Mouse (Mus musculus) stomach, postnatal 0 days (tissue): Measurements from ENCODE around the gene Tesc. TPM values are rescaled to one million over a fixed set of nuclear protein-coding genes. Genes with fewer than 3 reads are reported as not detected.

Experiments
- ATAC-seq: fragments of 200-750 bp; cut with Nextera tagmentation; 2 replicates; pipeline ENCODE4 v1.8.0; 2017; ENCODE audit not compliant: low FRiP score, low TSS enrichment
- DNase-seq: peaks from one replicate; pipeline ENCODE4 v3.0.0-alpha.2; 2016; ENCODE audit warnings: low spot score
- H3K27ac ChIP-seq: fragments of 300-500 bp; sonication (generic); replicated peaks from 2 replicates; pipeline ENCODE4 v1.5.1; 2014; ENCODE audit warnings: mild to moderate bottlenecking, control low read depth
- H3K27me3 ChIP-seq: fragments of 300-500 bp; sonication (generic); 2 replicates; pipeline ENCODE4 v1.6.1; 2014; ENCODE audit warnings: low read length; ENCODE audit not compliant: control insufficient read depth, insufficient read depth
- H3K36me3 ChIP-seq: fragments of 300-500 bp; sonication (generic); 2 replicates; pipeline ENCODE4 v1.6.1; 2014; ENCODE audit warnings: low read length, mixed read lengths; ENCODE audit not compliant: control insufficient read depth, insufficient read depth
- H3K4me1 ChIP-seq: fragments of 300-500 bp; sonication (generic); replicated peaks from 2 replicates; pipeline ENCODE4 v1.6.1; 2014; ENCODE audit warnings: antibody characterized with exemption; ENCODE audit not compliant: control insufficient read depth, insufficient read depth
- H3K4me2 ChIP-seq: fragments of 300-500 bp; sonication (generic); replicated peaks from 2 replicates; pipeline ENCODE4 v1.6.1; 2014; ENCODE audit warnings: low read depth, mild to moderate bottlenecking, control low read depth, moderate library complexity
- H3K4me3 ChIP-seq: fragments of 300-500 bp; sonication (generic); 2 replicates; pipeline ENCODE4 v1.5.1; 2014; ENCODE audit warnings: low read depth, low read length, control low read depth
- H3K9ac ChIP-seq: fragments of 300-500 bp; sonication (generic); 2 replicates; pipeline ENCODE4 v1.6.1; 2014; ENCODE audit warnings: mild to moderate bottlenecking, low read length, control low read depth, mixed read lengths
- H3K9me3 ChIP-seq: fragments of 300-500 bp; sonication (generic); 2 replicates; pipeline ENCODE4 v1.6.1; 2016; ENCODE audit warnings: low read length; ENCODE audit not compliant: control insufficient read depth
- CTCF ChIP-seq: IDR thresholded peaks from 2 replicates; pipeline ENCODE4 v1.5.1; 2016; ENCODE audit warnings: antibody characterized with exemption, low read depth, mild to moderate bottlenecking, moderate library complexity
- EP300 ChIP-seq: optimal IDR thresholded peaks from 2 replicates; pipeline ENCODE3; 2016; ENCODE audit warnings: antibody characterized with exemption
- WGBS: fragments of 180-500 bp; shearing (Covaris S2); extraction: QIAGEN DNeasy Blood & Tissue Kit; methylation state at CpG from one replicate; pipeline ENCODE4 v1.1.7; 2014; 5-methylcytosine and 5-hydroxymethylcytosine counted together
- polyA plus RNA-seq: library from polyadenylated mRNA; unstranded; fragments of >200 nt; fragmentation: Nextera tagmentation; extraction: Ambion mirVana; gene quantifications from 2 replicates; pipeline ENCODE4 v1.2.1, GENCODE M21; 2015

The Tesc gene
- polyA plus RNA-seq, 1 experiment from 2014 or later: 112 TPM

GRCm38 (mm10) chr5:118031059-118031458 lies 3.5 kb downstream of the Tesc start:
- Histone ChIP-seq H3K36me3 (no peaks in the 10 kb centered on the region), H3K27me3 (peaks cover 13% of the 10 kb centered on the region; the same call in 1 of the 2 replicates), H3K9ac (no peak overlapping the region), H3K4me2 (no peak overlapping the region), H3K4me1 (peaks cover 3% of the 10 kb centered on the region), H3K9me3 (no peaks in the 10 kb centered on the region), H3K27ac (no peak overlapping the region; the same call in 1 of the 2 replicates), H3K4me3 (no peak overlapping the region)
- 37% methylated on average over 5 of the region's 5 CpGs for WGBS
- ATAC-seq: peak; percentile 82
- TF ChIP-seq EP300 (no peak), CTCF (no peak)
- peak; percentile 83 for DNase-seq

DNA sequence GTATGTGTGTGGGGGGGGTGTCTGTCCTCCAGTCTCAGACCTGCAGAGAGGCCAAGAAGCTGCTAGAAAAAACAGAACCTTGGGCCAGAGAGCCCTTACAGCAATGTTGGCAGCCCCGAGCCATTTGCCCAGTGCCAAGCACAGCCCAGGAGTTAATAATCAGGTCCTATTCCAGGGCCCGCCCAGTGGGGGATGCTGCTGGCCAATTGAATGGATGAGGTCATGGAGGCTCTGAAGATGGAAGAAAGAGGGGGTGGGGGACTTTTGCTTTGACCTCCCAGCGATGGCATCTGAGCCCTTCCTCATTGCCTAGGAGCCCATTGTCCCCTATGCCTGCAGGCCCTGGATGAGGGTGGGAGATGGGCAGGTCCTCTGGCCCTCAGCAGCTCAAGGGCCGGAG lies 4.0 kb downstream of the Tesc start:
- Histone ChIP-seq H3K4me1 (peaks cover 3% of the 10 kb centered on the region), H3K9ac (no peak overlapping the region), H3K36me3 (no peaks in the 10 kb centered on the region), H3K9me3 (no peaks in the 10 kb centered on the region), H3K27me3 (peaks cover 13% of the 10 kb centered on the region; the same call in 1 of the 2 replicates), H3K4me2 (no peak overlapping the region), H3K4me3 (no peak overlapping the region), H3K27ac (no peak overlapping the region; the same call in 1 of the 2 replicates)
- 59% methylated on average over 4 of the region's 4 CpGs for WGBS
- ATAC-seq (peak; percentile 14; the same call in 1 of the 2 replicates), DNase-seq (peak; percentile 39)
- TF ChIP-seq EP300: no peak
- no peak for TF ChIP-seq CTCF

GRCm38 (mm10) chr5:118033328-118033727 lies 5.8 kb downstream of the Tesc start:
- no peaks in the 10 kb centered on the region for H3K36me3 ChIP-seq
- WGBS: 35% methylated on average over 4 of the region's 4 CpGs
- H3K27me3 ChIP-seq: 0 out of 2 replicates have a peak, but pooled peaks cover 2% of the 10 kb centered on the region
- no peak overlapping the region for H3K27ac ChIP-seq
- no peak overlapping the region for H3K9ac ChIP-seq
- H3K4me2 ChIP-seq: no peak overlapping the region
- no peak for DNase-seq
- ATAC-seq: no peak
- no peak for TF ChIP-seq EP300
- TF ChIP-seq CTCF: no peak
- H3K9me3 ChIP-seq: no peaks in the 10 kb centered on the region
- no peak overlapping the region for H3K4me3 ChIP-seq
- no peaks in the 10 kb centered on the region for H3K4me1 ChIP-seq

GRCm38 (mm10) chr5:118033740-118034139 lies 6.2 kb downstream of the Tesc start:
- no peak for TF ChIP-seq EP300
- no peak for TF ChIP-seq CTCF
- 0 out of 2 replicates have a peak, but pooled peaks cover 2% of the 10 kb centered on the region for H3K27me3 ChIP-seq
- no peaks in the 10 kb centered on the region for H3K4me1 ChIP-seq
- DNase-seq: no peak
- H3K4me3 ChIP-seq: no peak overlapping the region
- no peak overlapping the region for H3K9ac ChIP-seq
- ATAC-seq: no peak
- H3K36me3 ChIP-seq: no peaks in the 10 kb centered on the region
- H3K9me3 ChIP-seq: no peaks in the 10 kb centered on the region
- no peak overlapping the region for H3K27ac ChIP-seq
- WGBS: 77% methylated on average over 6 of the region's 6 CpGs
- H3K4me2 ChIP-seq: no peak overlapping the region

- no peak overlapping the region for H3K9ac ChIP-seq
- H3K4me3 ChIP-seq: no peak overlapping the region
- H3K27ac ChIP-seq: no peak overlapping the region
- H3K4me2 ChIP-seq: no peak overlapping the region
- H3K4me1 ChIP-seq: no peaks in the 10 kb centered on the region
- H3K36me3 ChIP-seq: no peaks in the 10 kb centered on the region
- H3K9me3 ChIP-seq: no peaks in the 10 kb centered on the region
- 82% methylated on average over 1 of the region's 1 CpGs for WGBS
- DNase-seq (no peak), ATAC-seq (no peak)
- TF ChIP-seq CTCF (no peak), EP300 (no peak)
- no peaks in the 10 kb centered on the region for H3K27me3 ChIP-seq
Observed at GRCm38 (mm10) chr5:118034632-118035031, 7.1 kb downstream of the Tesc start.

DNA sequence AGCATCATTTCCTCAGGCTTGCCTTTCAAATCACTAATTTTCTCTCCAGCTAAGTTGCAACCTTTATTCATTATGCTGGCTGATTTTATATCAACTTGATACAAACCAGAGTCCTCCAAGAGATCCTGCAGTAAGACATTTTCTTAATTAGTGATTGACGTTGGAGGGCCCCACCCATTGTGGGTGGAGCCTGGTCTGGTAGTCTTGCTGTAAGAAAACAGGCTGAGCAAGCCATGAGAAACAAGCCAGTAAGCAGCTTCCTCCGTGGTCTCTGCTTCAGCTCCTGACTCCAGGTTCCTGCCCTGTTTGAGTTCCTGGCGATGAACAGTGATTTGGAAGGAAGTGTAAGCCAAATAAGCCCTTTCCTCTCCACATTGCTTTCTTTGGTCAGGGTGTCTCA lies 8.2 kb downstream of the Tesc start:
- Histone ChIP-seq H3K4me1 (no peaks in the 10 kb centered on the region), H3K4me2 (no peak overlapping the region), H3K9ac (no peak overlapping the region), H3K9me3 (no peaks in the 10 kb centered on the region), H3K27ac (peak overlapping the region; percentile 53), H3K36me3 (no peaks in the 10 kb centered on the region), H3K27me3 (no peaks in the 10 kb centered on the region), H3K4me3 (no peak overlapping the region)
- TF ChIP-seq CTCF (no peak), EP300 (no peak)
- ATAC-seq: no peak
- DNase-seq: peak; percentile 48
- 48% methylated on average over 3 of the region's 3 CpGs for WGBS
